Mouse (Mus musculus): ENCODE measurements around the gene Mllt3. TPM values are rescaled to one million over a fixed set of nuclear protein-coding genes. Genes with fewer than 3 reads are reported as not detected.
A peak's percentile ranks its signal among the peaks of the same experiment; 100 is the strongest.

The Mllt3 gene
- total RNA-seq, 2 experiments from 2014 or later, result 46.7 to 49.5 TPM

GRCm38 (mm10) chr4:87785132-87786074, 247.8 kb downstream of the Mllt3 start:
- peak; percentile 56 to 63 for DNase-seq (ENCODE audit: low spot score in 2 of 2)

GRCm38 (mm10) chr4:87783809-87784208, 249.4 kb downstream of the Mllt3 start:
- no peak for DNase-seq (ENCODE audit: low spot score in 2 of 2)

GRCm38 (mm10) chr4:87781971-87782370, 251.2 kb downstream of the Mllt3 start:
- no peak for DNase-seq (ENCODE audit: low spot score in 2 of 2)

- DNase-seq (ENCODE audit: low spot score in 2 of 2), result no peak
Measured at GRCm38 (mm10) chr4:87775721-87776120, 257.4 kb downstream of the Mllt3 start.

GRCm38 (mm10) chr4:87774515-87774914, 258.6 kb downstream of the Mllt3 start:
- no peak for DNase-seq (ENCODE audit: low spot score in 2 of 2)

- no peak for DNase-seq (ENCODE audit: low spot score in 2 of 2)
Measured at GRCm38 (mm10) chr4:87767711-87768561, 265.2 kb downstream of the Mllt3 start.

- DNase-seq (ENCODE audit: low spot score in 2 of 2), result no peak
Measured at GRCm38 (mm10) chr4:87765729-87766128, 267.4 kb downstream of the Mllt3 start.

- no peak for DNase-seq (ENCODE audit: low spot score in 2 of 2)
Measured at GRCm38 (mm10) chr4:87761075-87761474, 272.1 kb downstream of the Mllt3 start.

GRCm38 (mm10) chr4:87760297-87760696, 272.9 kb downstream of the Mllt3 start:
- DNase-seq (ENCODE audit: low spot score in 2 of 2), result no peak

GRCm38 (mm10) chr4:87759625-87760024, 273.5 kb downstream of the Mllt3 start:
- no peak for DNase-seq (ENCODE audit: low spot score in 2 of 2)

- no peak for DNase-seq (ENCODE audit: low spot score in 2 of 2)
Measured at GRCm38 (mm10) chr4:87759110-87759509, 274.1 kb downstream of the Mllt3 start.

GRCm38 (mm10) chr4:87751515-87751864, 281.7 kb downstream of the Mllt3 start:
- no peak for DNase-seq (ENCODE audit: low spot score in 2 of 2)

GRCm38 (mm10) chr4:87750856-87751514, 282.2 kb downstream of the Mllt3 start:
- DNase-seq (ENCODE audit: low spot score in 2 of 2), result no peak

- DNase-seq (ENCODE audit: low spot score in 2 of 2), result no peak
Measured at GRCm38 (mm10) chr4:87749532-87750234, 283.5 kb downstream of the Mllt3 start.

- no peak for DNase-seq (ENCODE audit: low spot score in 2 of 2)
Measured at GRCm38 (mm10) chr4:87745016-87745645, 288.0 kb downstream of the Mllt3 start.

- no peak for DNase-seq (ENCODE audit: low spot score in 2 of 2)
Measured at GRCm38 (mm10) chr4:87739524-87740128, 293.5 kb downstream of the Mllt3 start.

- DNase-seq (ENCODE audit: low spot score in 2 of 2), result no peak
Measured at GRCm38 (mm10) chr4:87739104-87739503, 294.1 kb downstream of the Mllt3 start.

GRCm38 (mm10) chr4:87737201-87737806, 295.9 kb downstream of the Mllt3 start:
- no peak for DNase-seq (ENCODE audit: low spot score in 2 of 2)

GRCm38 (mm10) chr4:87736779-87737178, 296.4 kb downstream of the Mllt3 start:
- no peak for DNase-seq (ENCODE audit: low spot score in 2 of 2)

Data from layer of hippocampus, postnatal 10 days (tissue).